Mouse (Mus musculus): Measurements from ENCODE around the gene Adgrb3. TPM values are rescaled to one million over a fixed set of nuclear protein-coding genes. Genes with fewer than 3 reads are reported as not detected.
A peak's percentile ranks its signal among the peaks of the same experiment; 100 is the strongest.

Adgrb3 gene
- polyA plus RNA-seq, 1 experiment from 2014 or later, result 0.70 TPM

- Histone ChIP-seq H3K27me3 (no peaks in the 10 kb centered on the region), H3K9me3 (replicated peaks) (no peaks in the 10 kb centered on the region), H3K4me2 (no peak overlapping the region), H3K4me3 (replicated peaks) (no peak overlapping the region), H3K36me3 (no peaks in the 10 kb centered on the region), H3K9ac (no peak overlapping the region), H3K27ac (no peak overlapping the region), H3K4me1 (peaks cover 4% of the 10 kb centered on the region; the same call in 1 of the 2 replicates)
- 64% methylated on average over 1 of the region's 1 CpGs for WGBS
- ATAC-seq (replicated peaks; ENCODE audit: low FRiP score), result no peak
Measured at GRCm38 (mm10) chr1:25581698-25582097, 247.8 kb downstream of the Adgrb3 start.

GRCm38 (mm10) chr1:25577836-25578235 lies 251.7 kb downstream of the Adgrb3 start:
- H3K27ac ChIP-seq, result no peak overlapping the region
- no peak overlapping the region for H3K4me2 ChIP-seq
- 48% methylated on average over 4 of the region's 4 CpGs for WGBS
- H3K36me3 ChIP-seq, result no peaks in the 10 kb centered on the region
- no peak overlapping the region for H3K9ac ChIP-seq
- no peak overlapping the region for H3K4me3 ChIP-seq (replicated peaks)
- peaks cover 4% of the 10 kb centered on the region; the same call in 1 of the 2 replicates for H3K4me1 ChIP-seq
- H3K9me3 ChIP-seq (replicated peaks), result no peaks in the 10 kb centered on the region
- H3K27me3 ChIP-seq, result no peaks in the 10 kb centered on the region
- peak; percentile 89 for ATAC-seq (replicated peaks; ENCODE audit: low FRiP score)

- no peaks in the 10 kb centered on the region for H3K9me3 ChIP-seq (replicated peaks)
- H3K27me3 ChIP-seq, result no peaks in the 10 kb centered on the region
- peaks cover 4% of the 10 kb centered on the region; the same call in 1 of the 2 replicates for H3K4me1 ChIP-seq
- ATAC-seq (replicated peaks; ENCODE audit: low FRiP score), result no peak
- no peak overlapping the region for H3K9ac ChIP-seq
- H3K27ac ChIP-seq, result no peak overlapping the region
- no peak overlapping the region for H3K4me2 ChIP-seq
- no peak overlapping the region for H3K4me3 ChIP-seq (replicated peaks)
- H3K36me3 ChIP-seq, result no peaks in the 10 kb centered on the region
- WGBS, result 92% methylated on average over 6 of the region's 6 CpGs
Measured at GRCm38 (mm10) chr1:25576598-25576997, 252.9 kb downstream of the Adgrb3 start.

- WGBS, result 100% methylated on average over 1 of the region's 1 CpGs
- no peak overlapping the region for H3K27ac ChIP-seq
- H3K9me3 ChIP-seq (replicated peaks), result no peaks in the 10 kb centered on the region
- H3K4me3 ChIP-seq (replicated peaks), result no peak overlapping the region
- no peak overlapping the region for H3K9ac ChIP-seq
- no peaks in the 10 kb centered on the region for H3K4me1 ChIP-seq
- no peaks in the 10 kb centered on the region for H3K27me3 ChIP-seq
- no peak overlapping the region for H3K4me2 ChIP-seq
- H3K36me3 ChIP-seq, result no peaks in the 10 kb centered on the region
- no peak for ATAC-seq (replicated peaks; ENCODE audit: low FRiP score)
Measured at GRCm38 (mm10) chr1:25568096-25568495, 261.4 kb downstream of the Adgrb3 start.

GRCm38 (mm10) chr1:25546072-25546471 lies 283.4 kb downstream of the Adgrb3 start:
- no peaks in the 10 kb centered on the region for H3K36me3 ChIP-seq
- no peak overlapping the region for H3K4me2 ChIP-seq
- H3K4me1 ChIP-seq, result no peaks in the 10 kb centered on the region
- H3K9ac ChIP-seq, result no peak overlapping the region
- H3K27me3 ChIP-seq, result no peaks in the 10 kb centered on the region
- no peak overlapping the region for H3K4me3 ChIP-seq (replicated peaks)
- no peak overlapping the region for H3K27ac ChIP-seq
- no peaks in the 10 kb centered on the region for H3K9me3 ChIP-seq (replicated peaks)
- WGBS, result 70% methylated on average over 1 of the region's 1 CpGs
- 0 out of 2 replicates have a peak, but pooled peaks have one; percentile 25 for ATAC-seq (replicated peaks; ENCODE audit: low FRiP score)

- no peaks in the 10 kb centered on the region for H3K27me3 ChIP-seq
Measured at GRCm38 (mm10) chr1:25543915-25544314, 285.6 kb downstream of the Adgrb3 start.

GRCm38 (mm10) chr1:25542891-25543290 lies 286.6 kb downstream of the Adgrb3 start:
- ATAC-seq (replicated peaks; ENCODE audit: low FRiP score), result no peak
- no peaks in the 10 kb centered on the region for H3K4me1 ChIP-seq
- H3K9me3 ChIP-seq (replicated peaks), result no peaks in the 10 kb centered on the region
- H3K9ac ChIP-seq, result no peak overlapping the region
- H3K4me2 ChIP-seq, result no peak overlapping the region
- no peak overlapping the region for H3K4me3 ChIP-seq (replicated peaks)
- H3K27me3 ChIP-seq, result no peaks in the 10 kb centered on the region
- no peaks in the 10 kb centered on the region for H3K36me3 ChIP-seq
- WGBS, result 50% methylated on average over 3 of the region's 3 CpGs
- H3K27ac ChIP-seq, result no peak overlapping the region

More at GRCm38 (mm10) chr1:25543915-25544314, 285.6 kb downstream of the Adgrb3 start:
- H3K27ac ChIP-seq, result no peak overlapping the region
- ATAC-seq (replicated peaks; ENCODE audit: low FRiP score), result no peak
- 77% methylated on average over 2 of the region's 2 CpGs for WGBS
- no peaks in the 10 kb centered on the region for H3K4me1 ChIP-seq
- no peak overlapping the region for H3K4me2 ChIP-seq
- no peaks in the 10 kb centered on the region for H3K36me3 ChIP-seq
- H3K9me3 ChIP-seq (replicated peaks), result no peaks in the 10 kb centered on the region
- H3K9ac ChIP-seq, result no peak overlapping the region
- H3K4me3 ChIP-seq (replicated peaks), result no peak overlapping the region

- no peak overlapping the region for H3K27ac ChIP-seq
- no peak overlapping the region for H3K4me3 ChIP-seq (replicated peaks)
- WGBS, result 71% methylated on average over 4 of the region's 4 CpGs
- no peaks in the 10 kb centered on the region for H3K4me1 ChIP-seq
- no peak overlapping the region for H3K9ac ChIP-seq
- H3K36me3 ChIP-seq, result no peaks in the 10 kb centered on the region
- H3K4me2 ChIP-seq, result no peak overlapping the region
- H3K27me3 ChIP-seq, result no peaks in the 10 kb centered on the region
- no peak for ATAC-seq (replicated peaks; ENCODE audit: low FRiP score)
- H3K9me3 ChIP-seq (replicated peaks), result no peaks in the 10 kb centered on the region
Measured at GRCm38 (mm10) chr1:25526976-25527375, 302.5 kb downstream of the Adgrb3 start.

- Histone ChIP-seq H3K27me3 (no peaks in the 10 kb centered on the region), H3K36me3 (no peaks in the 10 kb centered on the region), H3K4me3 (replicated peaks) (no peak overlapping the region), H3K9ac (no peak overlapping the region), H3K9me3 (replicated peaks) (no peaks in the 10 kb centered on the region), H3K4me1 (no peaks in the 10 kb centered on the region), H3K27ac (no peak overlapping the region), H3K4me2 (no peak overlapping the region)
- 62% methylated on average over 10 of the region's 10 CpGs for WGBS
- peak; percentile 73; the same call in 1 of the 2 replicates for ATAC-seq (replicated peaks; ENCODE audit: low FRiP score)
Measured at GRCm38 (mm10) chr1:25510321-25511055, 319.0 kb downstream of the Adgrb3 start.

GRCm38 (mm10) chr1:25504313-25504712 lies 325.2 kb downstream of the Adgrb3 start:
- H3K27ac ChIP-seq, result no peak overlapping the region
- 24% methylated on average over 4 of the region's 4 CpGs for WGBS
- no peak overlapping the region for H3K4me3 ChIP-seq (replicated peaks)
- no peak overlapping the region for H3K9ac ChIP-seq
- H3K4me2 ChIP-seq, result no peak overlapping the region
- no peaks in the 10 kb centered on the region for H3K9me3 ChIP-seq (replicated peaks)
- H3K27me3 ChIP-seq, result no peaks in the 10 kb centered on the region
- H3K36me3 ChIP-seq, result no peaks in the 10 kb centered on the region
- H3K4me1 ChIP-seq, result no peaks in the 10 kb centered on the region
- no peak for ATAC-seq (replicated peaks; ENCODE audit: low FRiP score)

GRCm38 (mm10) chr1:25503524-25503923 lies 326.0 kb downstream of the Adgrb3 start:
- 93% methylated on average over 4 of the region's 4 CpGs for WGBS
- Histone ChIP-seq H3K4me1 (no peaks in the 10 kb centered on the region), H3K4me2 (no peak overlapping the region), H3K9ac (no peak overlapping the region), H3K9me3 (replicated peaks) (no peaks in the 10 kb centered on the region), H3K36me3 (no peaks in the 10 kb centered on the region), H3K4me3 (replicated peaks) (no peak overlapping the region), H3K27ac (no peak overlapping the region), H3K27me3 (no peaks in the 10 kb centered on the region)
- ATAC-seq (replicated peaks; ENCODE audit: low FRiP score), result no peak

GRCm38 (mm10) chr1:25495202-25495914 lies 334.1 kb downstream of the Adgrb3 start:
- no peaks in the 10 kb centered on the region for H3K36me3 ChIP-seq
- no peaks in the 10 kb centered on the region for H3K27me3 ChIP-seq
- H3K4me2 ChIP-seq, result no peak overlapping the region
- H3K9me3 ChIP-seq (replicated peaks), result no peaks in the 10 kb centered on the region
- H3K4me3 ChIP-seq (replicated peaks), result no peak overlapping the region
- H3K27ac ChIP-seq, result no peak overlapping the region
- ATAC-seq (replicated peaks; ENCODE audit: low FRiP score), result no peak
- H3K4me1 ChIP-seq, result no peaks in the 10 kb centered on the region
- WGBS, result 83% methylated on average over 3 of the region's 3 CpGs
- H3K9ac ChIP-seq, result no peak overlapping the region
